Mouse (Mus musculus): ENCODE data around the gene Mcidas. TPM values are rescaled to one million over a fixed set of nuclear protein-coding genes. Genes with fewer than 3 reads are reported as not detected.

Mcidas gene
- polyA plus RNA-seq, 1 experiment = not detected

- TF ChIP-seq CTCF (IDR thresholded peaks at IDR 0.05; ENCODE audit: low read depth, low read length) (no peak), POLR2A (IDR thresholded peaks at IDR 0.05; ENCODE audit: borderline replicate concordance, low read depth, low read length) (no peak)
- Histone ChIP-seq H3K4me1 (ENCODE audit: control insufficient read depth, insufficient read depth, low read length) (peaks cover 7% of the 10 kb centered on the region), H3K27ac (ENCODE audit: insufficient read depth, low read depth, low read length) (no peak within 1 kb of the TSS), H3K4me3 (ENCODE audit: insufficient read depth, low read length) (peak within 1 kb of the TSS; percentile 62)
Measured at GRCm38 (mm10) chr13:112987532-112987943, 6.1 kb upstream of the Mcidas start, which contains the start of gene Ccno. Gene Ccno, plus strand, starts transcription at chr13:112987802.

GRCm38 (mm10) chr13:112987991-112988390, 5.7 kb upstream of the Mcidas start:
- no peak for TF ChIP-seq CTCF (IDR thresholded peaks at IDR 0.05; ENCODE audit: low read depth, low read length)
- TF ChIP-seq POLR2A (IDR thresholded peaks at IDR 0.05; ENCODE audit: borderline replicate concordance, low read depth, low read length) = no peak
- peaks cover 7% of the 10 kb centered on the region for H3K4me1 ChIP-seq (ENCODE audit: control insufficient read depth, insufficient read depth, low read length)
- peak overlapping the region; percentile 62 for H3K4me3 ChIP-seq (ENCODE audit: insufficient read depth, low read length)
- H3K27ac ChIP-seq (ENCODE audit: insufficient read depth, low read depth, low read length) = no peak overlapping the region

GRCm38 (mm10) chr13:112988866-112989265, 4.8 kb upstream of the Mcidas start:
- H3K4me3 ChIP-seq (ENCODE audit: insufficient read depth, low read length) = peak overlapping the region; percentile 23
- TF ChIP-seq POLR2A (IDR thresholded peaks at IDR 0.05; ENCODE audit: borderline replicate concordance, low read depth, low read length) = no peak
- no peak for TF ChIP-seq CTCF (IDR thresholded peaks at IDR 0.05; ENCODE audit: low read depth, low read length)
- H3K27ac ChIP-seq (ENCODE audit: insufficient read depth, low read depth, low read length) = no peak overlapping the region

GRCm38 (mm10) chr13:112989541-112989940, 4.1 kb upstream of the Mcidas start:
- H3K4me3 ChIP-seq (ENCODE audit: insufficient read depth, low read length) = peak overlapping the region; percentile 12; the same call in 1 of the 2 replicates

More at GRCm38 (mm10) chr13:112988866-112989265, 4.8 kb upstream of the Mcidas start:
- H3K4me1 ChIP-seq (ENCODE audit: control insufficient read depth, insufficient read depth, low read length) = peaks cover 7% of the 10 kb centered on the region

GRCm38 (mm10) chr13:112990346-112990745, 3.3 kb upstream of the Mcidas start:
- peaks cover 9% of the 10 kb centered on the region for H3K4me1 ChIP-seq (ENCODE audit: control insufficient read depth, insufficient read depth, low read length)
- H3K27ac ChIP-seq (ENCODE audit: insufficient read depth, low read depth, low read length) = no peak overlapping the region

More at GRCm38 (mm10) chr13:112989541-112989940, 4.1 kb upstream of the Mcidas start:
- TF ChIP-seq POLR2A (IDR thresholded peaks at IDR 0.05; ENCODE audit: borderline replicate concordance, low read depth, low read length) (no peak), CTCF (IDR thresholded peaks at IDR 0.05; ENCODE audit: low read depth, low read length) (no peak)
- Histone ChIP-seq H3K27ac (ENCODE audit: insufficient read depth, low read depth, low read length) (no peak overlapping the region), H3K4me1 (ENCODE audit: control insufficient read depth, insufficient read depth, low read length) (peaks cover 9% of the 10 kb centered on the region)

GRCm38 (mm10) chr13:112994191-112994590, 546 bp downstream of the Mcidas start:
- Histone ChIP-seq H3K4me1 (ENCODE audit: control insufficient read depth, insufficient read depth, low read length) (peaks cover 9% of the 10 kb centered on the region), H3K4me3 (ENCODE audit: insufficient read depth, low read length) (peak overlapping the region; percentile 41), H3K27ac (ENCODE audit: insufficient read depth, low read depth, low read length) (no peak overlapping the region)
- TF ChIP-seq CTCF (IDR thresholded peaks at IDR 0.05; ENCODE audit: low read depth, low read length) (peak; percentile 33; the same call in 1 of the 2 replicates), POLR2A (IDR thresholded peaks at IDR 0.05; ENCODE audit: borderline replicate concordance, low read depth, low read length) (no peak)

More at GRCm38 (mm10) chr13:112990346-112990745, 3.3 kb upstream of the Mcidas start:
- TF ChIP-seq POLR2A (IDR thresholded peaks at IDR 0.05; ENCODE audit: borderline replicate concordance, low read depth, low read length) (no peak), CTCF (IDR thresholded peaks at IDR 0.05; ENCODE audit: low read depth, low read length) (no peak)
- no peak overlapping the region for H3K4me3 ChIP-seq (ENCODE audit: insufficient read depth, low read length)

GRCm38 (mm10) chr13:112996407-112996806, 2.8 kb downstream of the Mcidas start:
- no peak overlapping the region for H3K27ac ChIP-seq (ENCODE audit: insufficient read depth, low read depth, low read length)
- no peak overlapping the region for H3K4me3 ChIP-seq (ENCODE audit: insufficient read depth, low read length)
- peaks cover 2% of the 10 kb centered on the region; the same call in 1 of the 2 replicates for H3K4me1 ChIP-seq (ENCODE audit: control insufficient read depth, insufficient read depth, low read length)
- TF ChIP-seq CTCF (IDR thresholded peaks at IDR 0.05; ENCODE audit: low read depth, low read length) (no peak), POLR2A (IDR thresholded peaks at IDR 0.05; ENCODE audit: borderline replicate concordance, low read depth, low read length) (no peak)

GRCm38 (mm10) chr13:112997369-112997768, 3.7 kb downstream of the Mcidas start:
- peaks cover 2% of the 10 kb centered on the region; the same call in 1 of the 2 replicates for H3K4me1 ChIP-seq (ENCODE audit: control insufficient read depth, insufficient read depth, low read length)
- H3K27ac ChIP-seq (ENCODE audit: insufficient read depth, low read depth, low read length) = no peak overlapping the region
- TF ChIP-seq POLR2A (IDR thresholded peaks at IDR 0.05; ENCODE audit: borderline replicate concordance, low read depth, low read length) (no peak), CTCF (IDR thresholded peaks at IDR 0.05; ENCODE audit: low read depth, low read length) (no peak)
- no peak overlapping the region for H3K4me3 ChIP-seq (ENCODE audit: insufficient read depth, low read length)

GRCm38 (mm10) chr13:112998427-112999201, 5.0 kb downstream of the Mcidas start:
- Histone ChIP-seq H3K27ac (ENCODE audit: insufficient read depth, low read depth, low read length) (no peak overlapping the region), H3K4me3 (ENCODE audit: insufficient read depth, low read length) (peak overlapping the region; percentile 39), H3K4me1 (ENCODE audit: control insufficient read depth, insufficient read depth, low read length) (peaks cover 2% of the 10 kb centered on the region; the same call in 1 of the 2 replicates)
- no peak for TF ChIP-seq CTCF (IDR thresholded peaks at IDR 0.05; ENCODE audit: low read depth, low read length)

GRCm38 (mm10) chr13:113000090-113000489, 6.4 kb downstream of the Mcidas start:
- no peak for TF ChIP-seq CTCF (IDR thresholded peaks at IDR 0.05; ENCODE audit: low read depth, low read length)
- no peak for TF ChIP-seq POLR2A (IDR thresholded peaks at IDR 0.05; ENCODE audit: borderline replicate concordance, low read depth, low read length)

More at GRCm38 (mm10) chr13:113000090-113000489, 6.4 kb downstream of the Mcidas start:
- Histone ChIP-seq H3K4me1 (ENCODE audit: control insufficient read depth, insufficient read depth, low read length) (no peaks in the 10 kb centered on the region), H3K27ac (ENCODE audit: insufficient read depth, low read depth, low read length) (no peak overlapping the region), H3K4me3 (ENCODE audit: insufficient read depth, low read length) (no peak overlapping the region)

Data from bone marrow macrophage, adult 2 months (primary cell).